Mouse (Mus musculus) thymus, adult 2 months (tissue): ENCODE measurements around the gene Purb.

Experiments used
- CTCF ChIP-seq: fragments of 200-500 bp; IDR thresholded peaks from 2 replicates; pipeline ENCODE4 v1.5.1; 2012; ENCODE audit warnings: mild to moderate bottlenecking, control low read depth, low read length, moderate library complexity, borderline replicate concordance; ENCODE audit not compliant: control insufficient read depth, poor library complexity, insufficient read depth; ENCODE audit errors: extremely low read depth
- POLR2A ChIP-seq: fragments of 200-500 bp; IDR thresholded peaks from 2 replicates; pipeline ENCODE4 v1.6.1; 2012; ENCODE audit warnings: mild to moderate bottlenecking, low read length, control low read depth, moderate library complexity; ENCODE audit not compliant: control insufficient read depth, poor library complexity, insufficient read depth; ENCODE audit errors: extremely low read depth

DNA sequence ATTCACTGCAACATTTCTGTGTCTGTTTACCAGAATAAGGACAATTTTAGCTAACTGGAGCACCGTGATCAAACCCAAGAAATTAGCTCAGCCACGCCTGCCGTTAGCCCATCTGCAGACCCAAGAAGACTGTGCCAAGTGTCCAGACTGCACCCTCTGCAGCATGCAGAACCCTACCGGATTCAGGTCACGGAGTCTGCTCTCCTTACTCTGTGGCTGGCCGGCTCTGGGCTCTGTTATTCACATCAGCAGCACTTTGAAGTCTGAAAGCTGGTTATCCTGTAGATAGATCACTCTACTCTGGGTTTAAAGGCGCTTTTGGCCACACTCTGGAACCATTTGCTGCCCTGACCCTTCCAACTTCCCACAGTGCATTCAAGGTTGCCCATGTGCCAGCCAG is 4.5 kb upstream of the Purb start:
- TF ChIP-seq CTCF (no peak), POLR2A (no peak)
